Mouse (Mus musculus) embryo, embryonic 9.5 days (tissue): ENCODE measurements at regions not wholly inside any gene's neighbourhood (a gene's known extent, or its start where the extent isn't known, plus 50 kb on each side); places are given as distances from the start of the nearest gene placed in this dataset.

Experiments used
- DNase-seq: peaks from one replicate; pipeline ENCODE4 v3.0.0-alpha.2; 2017; ENCODE audit errors: extremely low spot score

- peak; percentile 2 for DNase-seq
Observed at GRCm38 (mm10) chrX:80220754-80221153, 549.5 kb upstream of the Mageb16 start.
